Mouse (Mus musculus): ENCODE data around the gene Snx8. TPM values are rescaled to one million over a fixed set of nuclear protein-coding genes. Genes with fewer than 3 reads are reported as not detected.

Gene Snx8
- total RNA-seq, 2 experiments from 2014 or later, result 9.0 to 9.8 TPM

DNA sequence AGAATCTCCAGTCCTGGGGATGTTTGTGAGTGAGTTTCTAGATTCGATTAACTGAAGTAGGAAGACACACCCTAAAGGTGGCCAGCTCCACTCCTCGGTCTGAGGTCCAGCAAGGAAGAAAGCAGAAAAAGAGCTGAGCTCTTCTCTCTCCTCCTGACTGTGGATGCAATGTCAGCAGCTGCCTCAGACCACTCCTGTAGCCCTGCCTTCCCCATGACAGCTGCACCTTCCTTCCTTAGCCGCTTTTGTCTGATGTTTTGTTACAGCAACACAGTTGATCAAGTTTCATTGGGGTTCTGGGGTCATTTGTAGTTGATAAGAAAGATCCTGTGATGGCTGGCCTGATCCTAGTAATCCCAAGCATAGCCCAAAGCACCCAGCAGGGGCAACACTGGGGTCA lies 31.6 kb downstream of the Snx8 start:
- intact Hi-C loops (cut with DNase I; ENCODE audit: low total_unique reads), result no loop called here
- DNase-seq, result no peak

GRCm38 (mm10) chr5:140355934-140356333 lies 33.1 kb downstream of the Snx8 start:
- intact Hi-C loops (cut with DNase I; ENCODE audit: low total_unique reads), result no loop called here
- no peak for DNase-seq

DNA sequence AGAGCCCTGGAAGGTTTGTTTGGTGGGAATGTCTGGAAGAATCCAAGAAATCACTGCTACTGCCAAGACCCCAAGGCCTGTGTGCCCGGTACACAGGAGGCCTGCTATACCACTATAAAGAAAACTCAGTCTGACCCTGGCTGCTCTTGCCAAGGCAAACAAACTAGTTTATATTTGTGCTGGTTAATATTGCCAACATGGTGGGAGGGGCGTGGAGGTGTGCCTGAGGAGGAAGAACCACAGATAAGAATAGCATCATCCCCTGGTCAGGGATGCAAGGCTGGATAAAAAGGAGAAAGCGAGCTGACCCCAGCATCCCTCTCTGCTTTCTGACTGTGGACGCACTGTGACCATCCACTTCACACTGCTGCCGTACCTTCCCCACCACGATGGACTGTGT lies 36.7 kb downstream of the Snx8 start:
- DNase-seq, result no peak
- intact Hi-C loops (cut with DNase I; ENCODE audit: low total_unique reads), result no loop called here

DNA sequence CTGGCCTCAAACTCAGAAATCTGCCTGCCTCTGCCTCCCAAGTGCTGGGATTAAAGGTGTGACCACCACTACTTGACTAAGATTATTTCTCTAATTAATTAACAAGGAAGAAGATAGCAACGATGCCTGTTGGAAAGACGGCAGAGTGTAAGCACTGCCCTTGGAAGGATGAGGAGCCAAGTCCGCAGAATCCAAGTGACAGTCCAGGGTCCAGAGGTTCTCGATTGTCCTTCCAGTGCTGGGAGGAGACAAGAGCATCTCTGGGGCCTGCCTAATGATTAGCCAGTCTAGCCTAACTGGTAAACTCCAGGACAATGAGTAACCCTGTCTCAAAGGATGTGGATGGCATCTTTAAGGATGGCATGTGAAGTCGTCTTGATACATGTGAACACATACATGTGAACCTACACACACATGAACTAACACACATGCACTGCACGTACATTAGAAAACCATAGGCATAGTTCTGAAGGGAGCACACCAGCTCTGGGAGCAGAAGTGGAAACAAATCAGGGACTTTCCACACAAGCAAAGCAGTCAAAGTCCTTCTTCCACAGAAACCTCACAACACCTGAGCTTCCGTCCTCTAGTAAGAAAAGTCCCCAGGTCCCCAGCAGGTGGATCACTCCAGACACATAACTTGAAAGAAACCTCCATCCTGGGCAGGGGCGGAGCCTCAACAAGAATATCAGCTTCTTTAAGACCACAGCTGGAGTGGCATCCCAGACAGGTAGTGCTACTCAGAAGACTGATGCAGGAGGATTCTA lies 38.1 kb downstream of the Snx8 start:
- intact Hi-C loops (cut with DNase I; ENCODE audit: low total_unique reads), result no loop called here
- DNase-seq, result no peak

DNA sequence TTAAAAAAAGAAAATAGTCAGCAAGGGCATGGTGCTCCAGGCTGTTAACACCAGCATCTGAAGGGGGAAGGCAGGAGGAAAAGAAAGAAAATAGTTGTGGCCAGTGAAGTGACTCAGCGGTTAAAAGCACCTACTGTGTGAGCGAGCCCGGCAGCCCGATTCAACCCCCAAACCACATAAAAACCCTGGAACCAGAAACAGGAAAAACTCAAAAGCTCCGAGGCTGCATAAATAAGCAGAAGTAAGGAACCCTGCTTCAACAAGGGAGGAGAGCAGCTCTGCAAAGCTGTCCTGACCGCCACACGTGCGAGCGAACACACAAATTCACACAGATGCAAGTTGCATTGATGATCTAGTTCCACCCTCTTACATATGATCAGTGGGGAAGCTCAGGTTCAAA lies 39.2 kb downstream of the Snx8 start:
- no peak for DNase-seq
- intact Hi-C loops (cut with DNase I; ENCODE audit: low total_unique reads), result no loop called here

- no peak for DNase-seq
- intact Hi-C loops (cut with DNase I; ENCODE audit: low total_unique reads), result no loop called here
These were observed 43.0 kb downstream of the Snx8 start for GRCm38 (mm10) chr5:140346050-140346449.

DNA sequence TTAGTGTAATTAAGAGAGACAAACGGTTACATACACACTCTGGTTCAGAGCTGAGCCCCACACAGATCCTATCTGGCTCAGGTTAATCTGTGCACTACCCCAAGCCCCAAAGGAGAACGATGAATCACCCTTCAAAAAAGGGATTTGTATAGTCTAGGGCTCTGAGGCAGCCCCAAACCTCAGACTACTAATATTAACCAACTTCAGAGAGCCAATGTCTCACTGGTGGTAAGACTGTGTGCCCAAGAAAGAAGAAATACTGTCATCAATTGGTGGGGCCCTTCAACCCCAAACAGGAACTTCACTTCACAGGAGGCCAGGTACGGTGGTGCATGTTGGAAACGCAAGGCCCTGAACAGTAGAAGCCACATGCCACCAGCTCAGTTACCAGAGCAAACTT lies 43.8 kb downstream of the Snx8 start:
- no peak for DNase-seq
- intact Hi-C loops (cut with DNase I; ENCODE audit: low total_unique reads), result no loop called here

- intact Hi-C loops (cut with DNase I; ENCODE audit: low total_unique reads), result loop anchor here (5.0 kb wide), 1 partner anchor 64 kb away; no protein-coding TSS in a partner anchor
- no peak for DNase-seq
These were observed 46.2 kb downstream of the Snx8 start for GRCm38 (mm10) chr5:140342880-140343279.

DNA sequence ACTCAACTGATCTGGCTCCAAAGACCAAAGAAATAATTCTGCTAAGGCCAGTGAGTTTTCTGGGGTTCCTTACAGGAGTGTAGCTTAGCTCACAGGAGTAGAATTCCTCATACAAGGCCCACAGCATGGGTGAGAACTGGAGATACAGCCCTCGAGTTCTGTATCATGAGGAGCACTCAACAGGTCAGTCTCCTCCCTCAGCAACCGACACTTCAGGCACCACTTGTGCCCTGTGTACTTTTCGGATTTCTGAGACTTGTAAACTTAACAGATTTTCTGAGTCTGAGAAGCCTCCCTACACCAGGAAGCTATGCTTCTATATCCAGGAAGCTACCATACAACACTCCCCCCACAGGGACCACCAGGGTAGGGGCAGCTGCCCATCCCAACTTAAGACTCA lies 49.2 kb downstream of the Snx8 start:
- no peak for DNase-seq
- intact Hi-C loops (cut with DNase I; ENCODE audit: low total_unique reads), result loop anchor here (5.0 kb wide), 1 partner anchor 67 kb away; no protein-coding TSS in a partner anchor

- no peak for DNase-seq
- intact Hi-C loops (cut with DNase I; ENCODE audit: low total_unique reads), result no loop called here
These were observed 50.3 kb downstream of the Snx8 start for GRCm38 (mm10) chr5:140338779-140339178.

- DNase-seq, result no peak
- intact Hi-C loops (cut with DNase I; ENCODE audit: low total_unique reads), result no loop called here
These were observed 52.4 kb downstream of the Snx8 start for GRCm38 (mm10) chr5:140336680-140337079.

- intact Hi-C loops (cut with DNase I; ENCODE audit: low total_unique reads), result loop anchor here (5.0 kb wide), 1 partner anchor 496 kb away; no protein-coding TSS in a partner anchor
- no peak for DNase-seq
These were observed 55.4 kb downstream of the Snx8 start for GRCm38 (mm10) chr5:140333631-140334030.

DNA sequence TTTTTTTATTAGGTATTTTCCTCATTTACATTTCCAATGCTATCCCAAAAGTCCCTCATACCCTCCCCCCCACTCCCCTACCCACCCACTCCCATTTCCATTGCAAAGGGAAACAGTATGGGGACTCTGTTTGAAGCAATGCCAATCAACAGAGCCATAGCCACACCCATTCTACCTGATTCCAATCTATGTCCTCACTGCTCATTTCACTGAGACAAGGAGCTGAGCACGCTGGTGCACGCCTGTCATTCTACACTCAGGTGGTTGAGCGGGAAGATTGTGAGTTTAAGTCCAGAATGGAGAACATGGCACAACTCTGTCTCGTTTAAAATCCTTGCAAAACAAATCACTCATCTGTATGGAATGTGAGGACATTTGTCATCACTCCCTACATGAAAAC lies 56.5 kb downstream of the Snx8 start:
- DNase-seq, result no peak
- intact Hi-C loops (cut with DNase I; ENCODE audit: low total_unique reads), result loop anchor here (5.0 kb wide), 1 partner anchor 495 kb away; no protein-coding TSS in a partner anchor

- intact Hi-C loops (cut with DNase I; ENCODE audit: low total_unique reads), result loop anchor here (5.0 kb wide), 1 partner anchor 495 kb away; no protein-coding TSS in a partner anchor
- peak; percentile 82 for DNase-seq
These were observed 57.2 kb downstream of the Snx8 start, which contains the start of gene Mrm2 for GRCm38 (mm10) chr5:140331615-140332512. Mrm2 (minus strand) TSS chr5:140331898.

DNA sequence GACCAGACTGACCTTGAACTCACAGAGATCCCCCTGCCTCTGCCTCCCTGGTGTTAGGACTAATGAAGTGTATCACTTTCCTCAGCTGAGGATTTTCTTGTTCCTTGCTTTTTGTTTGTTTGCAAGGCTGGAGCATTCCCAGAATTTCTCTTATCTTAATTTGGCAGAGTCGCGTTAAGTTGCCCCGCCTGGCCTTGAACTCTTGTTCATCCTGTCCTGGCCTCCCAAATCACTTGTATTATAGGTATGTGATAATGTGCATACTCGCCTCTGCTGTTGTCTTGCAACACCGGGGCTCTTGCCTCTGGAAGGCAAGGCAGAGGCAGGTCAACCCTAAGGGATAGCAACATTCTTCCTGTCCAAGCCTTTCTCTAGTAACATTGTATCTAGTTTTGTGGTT lies 65.0 kb downstream of the Snx8 start:
- DNase-seq, result no peak
- intact Hi-C loops (cut with DNase I; ENCODE audit: low total_unique reads), result no loop called here

DNA sequence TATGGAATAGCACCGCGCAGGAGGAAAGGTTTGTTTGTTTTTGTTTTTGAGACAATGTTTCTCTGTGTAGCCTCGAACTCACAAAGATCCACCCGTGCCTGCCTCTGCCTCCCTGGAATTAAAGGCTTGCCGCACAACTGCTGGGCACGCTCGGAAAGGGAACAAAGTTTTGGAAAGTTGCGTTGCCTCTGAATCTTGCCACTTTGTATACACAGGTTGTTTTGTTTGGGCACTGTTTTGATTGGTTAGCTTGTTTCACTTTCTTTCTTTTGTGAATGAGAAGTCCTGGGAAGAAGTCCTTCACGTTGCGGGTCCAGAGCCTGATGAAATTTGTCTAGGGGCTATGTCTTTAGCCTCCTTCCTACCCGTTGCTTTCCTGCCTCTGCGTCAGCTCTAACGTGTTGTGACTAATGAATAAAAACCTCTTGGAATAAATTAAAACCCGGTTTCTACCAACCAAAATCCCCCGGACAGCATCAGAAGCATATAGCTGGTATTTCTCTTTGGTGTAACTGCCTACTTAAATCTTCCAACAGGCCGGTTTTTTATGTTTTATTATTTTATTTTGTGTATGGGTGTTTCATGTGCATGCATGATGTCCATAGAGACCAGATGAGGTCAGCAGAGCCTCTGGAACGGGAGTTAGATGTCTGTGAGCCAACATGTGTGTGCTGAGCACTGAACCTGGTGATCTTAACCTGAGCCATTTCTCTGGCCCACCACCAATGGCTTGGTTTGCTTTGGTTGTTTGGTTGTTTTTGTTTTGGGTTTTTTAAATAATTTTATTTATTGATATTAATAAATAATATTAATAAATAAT lies 67.1 kb downstream of the Snx8 start:
- DNase-seq, result no peak
- intact Hi-C loops (cut with DNase I; ENCODE audit: low total_unique reads), result no loop called here

GRCm38 (mm10) chr5:140321042-140321755 lies 67.9 kb downstream of the Snx8 start, which contains the start of the genes Mad1l1 and Nudt1:
Mad1l1 (minus strand) TSS chr5:140321552.
Nudt1 (plus strand) TSS chr5:140321656.
- DNase-seq, result peak; percentile 89
- intact Hi-C loops (cut with DNase I; ENCODE audit: low total_unique reads), result no loop called here

- intact Hi-C loops (cut with DNase I; ENCODE audit: low total_unique reads), result no loop called here
These were observed 72.3 kb downstream of the Snx8 start for GRCm38 (mm10) chr5:140316716-140317115.

GRCm38 (mm10) chr5:140307602-140308001 lies 81.5 kb downstream of the Snx8 start:
- intact Hi-C loops (cut with DNase I; ENCODE audit: low total_unique reads), result no loop called here
- DNase-seq, result no peak

More at GRCm38 (mm10) chr5:140316716-140317115, 72.3 kb downstream of the Snx8 start:
- DNase-seq, result no peak

All from gastrocnemius, postnatal 14 days (tissue).